Mouse (Mus musculus): ENCODE data around the gene Ralgapa2. TPM values are rescaled to one million over a fixed set of nuclear protein-coding genes. Genes with fewer than 3 reads are reported as not detected.
A peak's percentile ranks its signal among the peaks of the same experiment; 100 is the strongest.

Gene Ralgapa2
- total RNA-seq, 2 experiments from 2014 or later = 27.5 to 32.8 TPM

GRCm38 (mm10) chr2:146426321-146426720, 85.8 kb downstream of the Ralgapa2 start:
- no peak for DNase-seq

DNA sequence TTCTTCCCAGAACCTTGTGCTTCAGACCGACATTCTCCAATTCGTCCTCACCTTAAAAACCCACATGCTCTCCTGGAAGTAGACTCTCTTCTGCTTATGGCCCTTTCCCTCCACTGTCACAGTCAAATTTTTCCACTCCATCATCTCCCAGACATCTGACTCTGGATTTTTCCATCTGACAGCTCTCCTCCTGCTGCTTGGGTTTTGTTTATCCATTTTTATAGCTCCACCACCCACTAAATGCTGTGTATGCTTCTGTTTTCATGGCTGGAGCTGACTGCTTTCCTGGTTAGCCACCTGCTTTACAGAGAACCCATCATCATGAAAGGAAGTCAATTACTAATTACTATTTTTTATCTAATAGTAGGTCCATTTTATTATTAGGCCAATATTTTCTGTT, 86.9 kb downstream of the Ralgapa2 start:
- DNase-seq = peak; percentile 19 to 33

GRCm38 (mm10) chr2:146423710-146424301, 88.3 kb downstream of the Ralgapa2 start:
- no peak for DNase-seq

DNA sequence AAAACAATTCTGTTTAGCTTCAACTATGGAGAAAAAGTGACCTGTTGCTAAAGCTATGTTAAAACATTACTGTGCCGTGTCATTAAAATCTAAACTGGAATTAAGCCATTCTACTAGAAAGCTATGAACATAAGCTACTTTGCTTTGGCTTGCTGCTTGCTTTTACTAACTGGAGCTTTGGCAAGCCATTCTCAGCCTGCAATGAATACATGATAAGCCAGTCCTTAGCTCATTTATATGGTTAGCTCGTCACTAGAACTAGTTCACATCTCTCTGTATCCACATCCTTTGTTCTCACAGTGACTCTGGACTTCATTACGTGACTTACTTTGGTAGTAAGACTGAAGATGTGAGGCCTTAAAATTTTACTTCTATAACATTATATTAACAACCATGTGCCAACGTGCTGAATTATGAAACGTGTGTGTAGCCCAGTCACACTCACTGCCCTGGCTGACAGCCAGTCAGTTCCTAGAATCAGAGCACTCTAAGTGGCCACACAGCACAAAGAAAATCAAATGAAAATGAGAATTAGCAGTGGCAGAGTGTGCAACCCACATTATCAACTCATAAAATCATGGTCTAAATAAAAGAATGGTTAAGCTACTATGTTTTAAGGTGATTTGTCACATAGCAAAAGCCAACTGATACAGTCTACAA, 89.0 kb downstream of the Ralgapa2 start:
- no peak for DNase-seq

GRCm38 (mm10) chr2:146416283-146416682, 95.9 kb downstream of the Ralgapa2 start:
- DNase-seq = no peak

DNA sequence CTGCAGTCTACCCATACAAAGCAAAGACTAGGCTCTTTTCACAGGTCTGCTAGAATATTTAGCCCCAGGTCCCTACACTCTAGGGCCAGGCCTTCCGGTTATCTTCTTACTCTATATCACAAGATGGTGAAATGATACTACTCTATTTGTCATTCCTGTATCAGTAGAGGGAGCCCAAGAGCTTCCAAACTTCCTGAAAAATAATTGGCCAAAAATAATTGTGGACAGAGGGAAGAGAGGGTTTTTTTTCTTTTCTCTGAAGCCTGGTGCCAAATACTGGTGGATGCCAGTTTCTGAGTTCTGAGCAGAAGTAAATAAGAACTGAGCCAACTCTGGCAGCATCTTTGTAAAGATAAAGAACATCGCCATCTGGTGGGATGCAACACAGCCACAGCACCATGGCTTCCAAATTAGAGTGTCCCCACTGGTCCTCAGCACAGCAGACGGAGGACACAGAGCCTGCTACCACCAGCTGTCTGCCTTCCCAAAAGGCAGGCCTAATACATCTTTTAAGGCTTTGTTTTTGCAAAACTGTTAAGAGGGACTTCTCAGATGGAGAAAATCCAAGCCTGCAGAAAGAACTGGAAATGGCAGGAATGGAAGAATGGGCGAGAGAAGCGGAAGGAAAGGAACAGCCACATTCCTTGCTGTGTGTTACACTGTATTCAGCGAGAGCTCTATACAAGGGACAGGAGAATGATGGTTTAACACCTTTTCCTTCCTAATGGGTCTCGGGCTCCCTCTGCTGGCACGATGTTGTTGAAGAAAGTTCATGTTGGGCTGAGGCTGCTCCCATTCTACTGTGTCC, 97.5 kb downstream of the Ralgapa2 start:
- peak; percentile 70 to 74 for DNase-seq

DNA sequence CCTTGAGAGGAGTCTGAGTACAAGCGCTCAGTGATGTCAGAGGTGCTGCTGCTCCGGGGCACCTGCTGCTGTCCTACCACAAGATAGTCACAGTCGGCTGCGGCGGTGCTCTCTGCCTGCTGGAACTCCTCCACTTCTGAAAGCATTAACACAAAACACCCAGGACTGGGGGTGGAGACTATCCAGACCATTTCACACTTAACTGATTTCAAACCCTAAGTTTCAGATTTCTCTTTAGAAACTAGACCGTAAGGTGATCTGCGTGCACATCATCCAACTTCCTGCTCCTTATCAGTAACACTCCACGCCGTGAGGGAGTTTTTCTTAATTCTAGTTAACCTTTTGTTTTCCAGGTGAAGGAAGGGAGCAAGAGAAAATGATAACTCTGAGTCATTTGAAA, 99.4 kb downstream of the Ralgapa2 start:
- no peak for DNase-seq

GRCm38 (mm10) chr2:146411904-146412303, 100.2 kb downstream of the Ralgapa2 start:
- DNase-seq = no peak

- DNase-seq = no peak
Measured at GRCm38 (mm10) chr2:146407078-146407477, 105.1 kb downstream of the Ralgapa2 start.

GRCm38 (mm10) chr2:146401588-146401987, 110.6 kb downstream of the Ralgapa2 start:
- DNase-seq = no peak

- DNase-seq = no peak
Measured at GRCm38 (mm10) chr2:146400738-146401137, 111.4 kb downstream of the Ralgapa2 start.

- peak; percentile 20 to 31 for DNase-seq
Measured at GRCm38 (mm10) chr2:146398211-146398865, 113.8 kb downstream of the Ralgapa2 start.

GRCm38 (mm10) chr2:146387211-146387610, 124.9 kb downstream of the Ralgapa2 start:
- DNase-seq = no peak

DNA sequence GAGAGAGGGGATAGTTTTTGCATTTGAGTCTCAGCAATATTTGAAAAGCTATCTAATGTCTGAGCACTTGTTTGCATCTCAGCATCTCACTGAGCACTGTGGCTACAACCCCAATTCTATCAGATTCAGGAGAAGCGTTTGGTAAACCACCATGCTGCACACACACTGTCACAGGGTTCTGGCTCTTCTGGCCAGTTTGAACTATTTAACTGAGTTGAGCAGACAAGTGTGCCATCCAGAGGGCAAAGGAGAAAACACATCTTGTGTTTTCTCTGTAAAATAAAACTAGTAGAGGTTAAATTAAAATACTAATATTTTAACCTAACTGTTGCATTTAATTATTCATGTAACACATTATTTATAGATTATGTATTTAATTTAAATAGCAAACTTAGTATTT, 127.6 kb downstream of the Ralgapa2 start:
- no peak for DNase-seq

DNA sequence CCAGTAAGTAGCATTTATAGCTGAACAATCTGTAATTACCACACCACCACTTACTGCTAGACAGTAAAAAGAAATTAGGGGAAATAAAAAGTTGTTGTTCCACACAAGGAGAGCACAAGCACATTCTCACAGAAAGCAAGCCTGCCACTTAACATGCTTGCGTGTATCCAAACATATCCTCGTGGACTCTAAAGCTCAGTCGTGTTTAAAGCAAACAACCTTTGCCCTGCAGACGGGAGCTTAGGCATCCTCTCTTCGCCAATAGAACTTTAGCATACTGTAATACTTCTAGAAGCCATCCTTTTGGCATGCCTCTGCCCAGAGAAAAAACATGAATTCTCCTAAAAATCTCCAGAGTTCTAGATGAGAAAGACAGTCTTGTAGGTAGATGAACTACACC, 135.9 kb downstream of the Ralgapa2 start:
- DNase-seq = no peak

GRCm38 (mm10) chr2:146366098-146366497, 146.0 kb downstream of the Ralgapa2 start:
- DNase-seq = no peak

GRCm38 (mm10) chr2:146365368-146365983, 146.7 kb downstream of the Ralgapa2 start:
- DNase-seq = no peak

GRCm38 (mm10) chr2:146363483-146363882, 148.7 kb downstream of the Ralgapa2 start:
- peak in 1 of 2 experiments; percentile 13 for DNase-seq

DNA sequence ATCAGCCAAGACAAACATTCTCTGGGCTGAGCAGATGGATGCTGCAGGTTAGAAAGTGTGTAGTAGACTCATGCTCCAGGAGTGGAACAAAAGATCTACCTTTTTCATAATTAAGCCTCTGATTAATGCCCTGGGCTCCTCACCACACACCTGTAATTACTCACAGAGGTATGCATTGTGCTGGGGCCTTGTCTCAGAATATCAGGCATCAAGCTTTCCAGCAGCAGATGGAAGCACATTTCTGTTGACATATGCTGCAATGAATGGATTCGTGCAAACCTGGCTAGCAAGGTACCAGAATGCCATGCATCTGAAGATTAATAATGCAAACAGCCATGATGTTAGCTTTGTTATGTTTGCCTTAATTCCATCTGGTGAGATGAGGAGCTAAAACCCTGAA, 149.2 kb downstream of the Ralgapa2 start:
- DNase-seq = no peak

GRCm38 (mm10) chr2:146361969-146362368, 150.2 kb downstream of the Ralgapa2 start:
- DNase-seq = no peak

DNA sequence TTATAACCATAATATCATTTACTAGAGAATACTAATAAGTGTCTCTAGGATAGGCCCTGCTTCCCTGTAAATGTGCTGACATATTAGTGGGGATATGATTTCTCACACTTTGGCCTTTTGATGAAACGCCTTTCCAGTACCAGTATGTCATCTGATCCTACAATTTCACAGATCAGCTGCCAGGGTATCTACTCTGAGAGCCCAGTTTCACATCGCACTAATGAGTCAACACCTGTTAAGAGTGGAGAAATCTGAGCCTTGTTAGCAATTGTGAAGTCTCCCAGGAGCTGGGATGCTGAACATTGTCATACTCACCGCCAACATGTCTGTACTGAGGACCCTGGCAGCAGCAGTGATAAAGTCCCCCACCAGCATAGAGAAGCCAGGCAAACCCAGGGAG, 151.1 kb downstream of the Ralgapa2 start:
- no peak for DNase-seq

DNA sequence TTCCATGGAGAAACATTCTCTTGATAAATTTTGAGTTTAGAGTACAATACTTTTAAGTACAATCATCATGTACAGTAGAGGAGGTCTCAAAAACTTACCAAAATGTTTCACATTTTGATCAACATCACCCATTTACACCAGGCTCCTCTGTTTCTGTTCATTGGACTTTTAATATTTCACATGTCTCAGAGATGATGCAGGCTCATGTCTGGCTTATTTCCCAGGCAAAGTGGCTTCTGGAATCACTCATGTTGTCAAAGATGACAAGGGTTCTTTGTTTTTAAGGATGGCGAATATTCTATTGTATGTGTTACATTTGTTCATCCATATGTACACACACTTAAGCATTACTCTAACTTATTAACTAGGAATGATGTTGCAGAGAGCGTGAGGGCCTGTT, 152.5 kb downstream of the Ralgapa2 start:
- no peak for DNase-seq

- no peak for DNase-seq
Measured at GRCm38 (mm10) chr2:146356524-146356923, 155.6 kb downstream of the Ralgapa2 start.
